Mouse (Mus musculus): ENCODE results near the gene Luzp4.
"Not testable (repeated sequence)": the region's sequence is repeated elsewhere in the genome, so short reads cannot be mapped to it uniquely, and the experiment has no call there.

Luzp4 gene

DNA sequence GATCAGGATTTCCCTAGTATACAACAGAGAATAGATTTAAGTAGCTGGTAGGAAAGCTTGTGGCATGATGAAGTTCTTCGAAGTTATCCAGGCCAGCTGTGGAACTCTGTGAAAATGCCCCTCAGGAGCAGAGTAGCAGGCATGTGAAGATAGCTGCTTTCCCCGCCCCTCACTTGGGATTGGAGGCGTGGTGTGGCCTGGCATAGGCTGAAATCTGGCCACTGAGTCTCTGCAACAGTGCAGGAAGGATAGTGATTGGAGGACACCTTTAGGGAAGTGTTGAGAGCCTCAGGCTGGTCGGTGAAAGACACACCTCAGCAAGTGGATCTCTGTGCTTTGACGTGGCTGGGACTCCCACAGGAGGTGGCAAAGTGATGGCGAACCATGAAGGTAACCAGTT, at the start of gene Luzp4:
TSS of gene Luzp4 (plus strand) at position 301 of the 400 bp plus-strand sequence.
- not testable (repeated sequence) for DNase-seq (ENCODE audit: low spot score)

DNA sequence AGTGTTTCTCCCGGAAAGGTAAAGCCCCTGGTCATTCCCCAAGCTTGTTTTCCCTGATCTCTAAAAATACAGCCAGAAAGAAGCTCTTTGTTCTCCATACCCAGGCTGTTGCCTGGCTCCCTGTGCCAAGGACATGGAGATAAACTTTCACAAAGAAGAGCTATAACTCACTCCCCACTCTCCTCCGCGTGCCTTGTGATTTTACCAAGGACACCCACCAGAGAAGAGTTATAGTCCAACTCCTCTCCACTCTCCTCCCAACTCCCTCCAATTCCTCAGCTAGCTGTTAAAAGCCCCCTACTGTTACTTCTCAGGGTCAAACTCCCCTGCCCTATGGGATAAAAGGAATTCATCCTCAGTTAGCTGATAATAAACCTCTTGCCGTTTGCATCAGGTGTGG, 15.6 kb upstream of the Luzp4 start:
- DNase-seq (ENCODE audit: low spot score), result not testable (repeated sequence)

Data from retina, embryonic 14.5 days (tissue).